Comparison of ENCODE assay signal across 8 mouse cellular contexts in the genomic region with DNA sequence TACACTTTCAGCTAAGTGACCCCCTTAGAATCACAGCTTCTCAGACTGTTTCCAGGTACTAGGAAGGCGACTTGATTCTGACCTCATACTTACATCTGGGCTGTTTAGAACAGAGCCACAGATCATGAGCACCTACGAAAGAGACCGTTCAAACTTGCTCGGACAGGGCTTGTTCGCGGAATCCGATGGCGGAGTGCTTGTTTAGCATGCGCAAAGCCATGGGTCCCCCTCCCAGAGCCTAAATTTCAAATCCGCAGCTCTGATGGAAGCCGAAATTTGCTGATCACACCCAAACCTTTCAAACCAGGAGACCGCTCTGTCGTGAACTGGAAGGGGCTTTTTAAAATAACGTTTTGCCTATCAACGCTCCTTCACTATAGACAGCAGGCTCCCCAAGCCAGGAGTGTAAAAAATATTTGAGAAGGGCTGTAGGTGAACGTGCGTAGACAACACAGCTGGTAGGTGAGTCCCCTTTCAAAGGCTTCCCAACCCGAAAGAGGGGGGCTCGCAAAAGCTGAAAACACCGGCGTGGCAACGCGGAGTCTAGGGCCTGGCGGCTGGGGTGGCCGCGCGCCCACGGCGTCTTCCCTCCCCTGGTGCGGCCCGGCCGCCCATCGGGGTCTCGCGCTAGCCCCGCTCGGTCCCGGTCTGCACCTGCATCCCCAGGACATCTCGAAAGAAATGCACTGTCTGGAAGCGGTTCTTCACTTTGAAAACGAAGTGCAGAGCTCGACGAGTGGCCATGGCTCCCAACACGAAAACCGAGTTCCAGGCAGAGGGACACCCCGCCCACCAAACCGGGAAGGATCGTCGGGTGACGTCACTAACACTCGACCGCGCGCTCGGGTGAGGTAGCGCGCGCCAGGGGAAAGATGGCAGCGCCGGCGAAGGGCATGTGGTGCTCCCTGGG. TPM values are rescaled to one million over a fixed set of nuclear protein-coding genes. Genes with fewer than 3 reads are reported as not detected.
A peak's percentile ranks its signal among the peaks of the same experiment; 100 is the strongest.
DNase-seq lines count a peak whose midpoint lies in the region; ATAC-seq and TF ChIP-seq lines count a peak whose summit lies in the region.

A gene (plus strand): TSS at position 815 of the 910 bp plus-strand sequence.
A gene (minus strand): TSS at position 825 of the 910 bp plus-strand sequence.

- ATAC-seq in forebrain, embryonic 11.5 days (replicated peaks; ENCODE audit: low FRiP score), result peak; percentile 89
- ATAC-seq in heart, postnatal 0 days (ENCODE audit: insufficient read depth, low read depth), result peak; percentile 92
- peak; percentile 91 for ATAC-seq in liver, embryonic 16.5 days (ENCODE audit: low read depth)
- ATAC-seq in neural tube, embryonic 13.5 days (ENCODE audit: low read depth), result peak; percentile 92

- peak; percentile 69 for TF ChIP-seq POLR2A in testis, adult 2 months (IDR thresholded peaks at IDR 0.05; ENCODE audit: control insufficient read depth, low read depth, low read length)

- under 1% methylated on average over 58 of the region's 61 CpGs for WGBS in forebrain, embryonic 11.5 days
- under 1% methylated on average over 61 of the region's 61 CpGs for WGBS in heart, postnatal 0 days
- WGBS in liver, embryonic 16.5 days (ENCODE audit: insufficient replicate concordance), result under 1% methylated on average over 61 of the region's 61 CpGs
- under 1% methylated on average over 61 of the region's 61 CpGs for WGBS in neural tube, embryonic 13.5 days

- DNase-seq in CD8-positive naive resting alpha-beta T cell, adult 2 months (ENCODE audit: low read depth in 2 of 2, low spot score in 2 of 2), result peak; percentile 75 to 84
- peak; percentile 82 for DNase-seq in c-Kit-positive CD71-negative TER-119-negative erythroid progenitor cells, embryonic 14.5 days (ENCODE audit: low read depth)
- peak; percentile 96 for DNase-seq in forebrain, embryonic 11.5 days (ENCODE audit: low spot score)
- peak; percentile 86 for DNase-seq in heart, postnatal 0 days (ENCODE audit: low spot score)
- peak; percentile 96 for DNase-seq in kidney, postnatal 4 days

- peak within 1 kb of the TSS; percentile 81 for H3K4me2 ChIP-seq in forebrain, embryonic 11.5 days (ENCODE audit: low read depth, low read length, severe bottlenecking)
- peak within 1 kb of the TSS; percentile 94 for H3K4me2 ChIP-seq in heart, postnatal 0 days (ENCODE audit: low read depth, low read length)
- peak within 1 kb of the TSS; percentile 87 for H3K4me2 ChIP-seq in liver, embryonic 16.5 days (ENCODE audit: low read depth, low read length)
- peak within 1 kb of the TSS; percentile 76 for H3K4me2 ChIP-seq in neural tube, embryonic 13.5 days

- no peaks in the 10 kb centered on the region for H3K27me3 ChIP-seq in forebrain, embryonic 11.5 days (ENCODE audit: control insufficient read depth, insufficient read depth, low read length)
- no peaks in the 10 kb centered on the region for H3K27me3 ChIP-seq in heart, postnatal 0 days (ENCODE audit: control insufficient read depth, insufficient read depth, low read length)
- no peaks in the 10 kb centered on the region for H3K27me3 ChIP-seq in liver, embryonic 16.5 days (ENCODE audit: control insufficient read depth, insufficient read depth, low read depth, low read length)
- H3K27me3 ChIP-seq in neural tube, embryonic 13.5 days, result no peaks in the 10 kb centered on the region
- H3K27me3 ChIP-seq in testis, adult 2 months (ENCODE audit: control insufficient read depth, insufficient read depth, low read length), result no peaks in the 10 kb centered on the region

- no peak for TF ChIP-seq CTCF in heart, postnatal 0 days (IDR thresholded peaks at IDR 0.05; ENCODE audit: low read depth)
- no peak for TF ChIP-seq CTCF in testis, adult 2 months (IDR thresholded peaks at IDR 0.05; ENCODE audit: control insufficient read depth, insufficient read depth, insufficient replicate concordance, low read depth, low read length)

- H3K4me3 ChIP-seq in forebrain, embryonic 11.5 days (ENCODE audit: low read depth, low read length), result peak within 1 kb of the TSS; percentile 84
- peak within 1 kb of the TSS; percentile 74 for H3K4me3 ChIP-seq in heart, postnatal 0 days (ENCODE audit: low read depth, low read length)
- H3K4me3 ChIP-seq in liver, embryonic 16.5 days (ENCODE audit: low read depth, low read length), result peak within 1 kb of the TSS; percentile 78
- peak within 1 kb of the TSS; percentile 72 for H3K4me3 ChIP-seq in neural tube, embryonic 13.5 days
- peak within 1 kb of the TSS; percentile 100 for H3K4me3 ChIP-seq in testis, adult 2 months (ENCODE audit: control insufficient read depth, low read depth, low read length)

- TF ChIP-seq EP300 in heart, postnatal 0 days (IDR thresholded peaks at IDR 0.05; ENCODE audit: low read depth), result no peak

- no peak within 1 kb of the TSS for H3K27ac ChIP-seq in forebrain, embryonic 11.5 days (ENCODE audit: low read depth, low read length)
- peak within 1 kb of the TSS; percentile 72 for H3K27ac ChIP-seq in heart, postnatal 0 days (ENCODE audit: low read depth)
- 0 out of 2 replicates have a peak within 1 kb of the TSS, but pooled peaks have one; percentile 12 for H3K27ac ChIP-seq in liver, embryonic 16.5 days (ENCODE audit: low read length)
- H3K27ac ChIP-seq in neural tube, embryonic 13.5 days (replicated peaks), result peak within 1 kb of the TSS; percentile 86
- H3K27ac ChIP-seq in testis, adult 2 months (ENCODE audit: control insufficient read depth, insufficient read depth, low read depth, low read length), result peak within 1 kb of the TSS; percentile 79

- H3K36me3 ChIP-seq in forebrain, embryonic 11.5 days (ENCODE audit: control insufficient read depth, insufficient read depth, low read length), result no peaks in the 10 kb centered on the region
- H3K36me3 ChIP-seq in heart, postnatal 0 days (replicated peaks; ENCODE audit: control insufficient read depth, insufficient read depth, low read length), result peaks cover 16% of the 10 kb centered on the region
- no peaks in the 10 kb centered on the region for H3K36me3 ChIP-seq in liver, embryonic 16.5 days (ENCODE audit: control insufficient read depth, insufficient read depth)
- peaks cover 24% of the 10 kb centered on the region for H3K36me3 ChIP-seq in neural tube, embryonic 13.5 days
- peaks cover 1% of the 10 kb centered on the region; the same call in 1 of the 2 replicates for H3K36me3 ChIP-seq in testis, adult 2 months (ENCODE audit: control insufficient read depth, insufficient read depth, low read length)

- no peaks in the 10 kb centered on the region for H3K9me3 ChIP-seq in forebrain, embryonic 11.5 days (ENCODE audit: control insufficient read depth, low read length)
- H3K9me3 ChIP-seq in heart, postnatal 0 days (replicated peaks; ENCODE audit: control insufficient read depth, low read length), result no peaks in the 10 kb centered on the region
- no peaks in the 10 kb centered on the region for H3K9me3 ChIP-seq in liver, embryonic 16.5 days (replicated peaks; ENCODE audit: control insufficient read depth, low read length)
- H3K9me3 ChIP-seq in neural tube, embryonic 13.5 days, result no peaks in the 10 kb centered on the region

- peaks cover 3% of the 10 kb centered on the region for H3K4me1 ChIP-seq in forebrain, embryonic 11.5 days (replicated peaks; ENCODE audit: control insufficient read depth, insufficient read depth, low read length)
- peaks cover 19% of the 10 kb centered on the region for H3K4me1 ChIP-seq in heart, postnatal 0 days (ENCODE audit: control insufficient read depth, insufficient read depth)
- H3K4me1 ChIP-seq in liver, embryonic 16.5 days (ENCODE audit: control insufficient read depth, low read depth, low read length), result peaks cover 10% of the 10 kb centered on the region
- peaks cover 33% of the 10 kb centered on the region for H3K4me1 ChIP-seq in neural tube, embryonic 13.5 days (replicated peaks)
- H3K4me1 ChIP-seq in testis, adult 2 months (ENCODE audit: control insufficient read depth, insufficient read depth, low read length), result peaks cover 8% of the 10 kb centered on the region

- peak within 1 kb of the TSS; percentile 81 for H3K9ac ChIP-seq in forebrain, embryonic 11.5 days (ENCODE audit: low read length)
- peak within 1 kb of the TSS; percentile 82 for H3K9ac ChIP-seq in heart, postnatal 0 days (replicated peaks; ENCODE audit: low read depth, low read length)
- peak within 1 kb of the TSS; percentile 85 for H3K9ac ChIP-seq in liver, embryonic 16.5 days (ENCODE audit: low read depth, low read length)
- H3K9ac ChIP-seq in neural tube, embryonic 13.5 days, result peak within 1 kb of the TSS; percentile 88

RNA-seq across cellular contexts. Expression of the first gene that starts in this region (rescaled TPM):
- 18.6 and 20.7 TPM in 2 replicates for polyA plus RNA-seq in forebrain, embryonic 11.5 days (2014; fragmentation: Nextera tagmentation; extraction: Ambion mirVana)
- 21.3 and 39.5 TPM in 2 replicates for total RNA-seq in heart, postnatal 0 days (2014; rRNA removed; ENCODE audit: low replicate concordance)
- 27.6 and 31.8 TPM in 2 replicates for polyA plus RNA-seq in heart, postnatal 0 days (2015; fragmentation: Nextera tagmentation; extraction: Ambion mirVana)
- polyA plus RNA-seq in liver, embryonic 16.5 days (2015; fragmentation: Nextera tagmentation; extraction: Ambion mirVana), result 11.9 and 12.5 TPM in 2 replicates
- 19.7 and 20.8 TPM in 2 replicates for polyA plus RNA-seq in neural tube, embryonic 13.5 days (2015; fragmentation: Nextera tagmentation; extraction: Ambion mirVana)
- polyA plus RNA-seq in testis, adult 2 months (2012; rRNA removed), result 3.0 and 4.3 TPM in 2 replicates

RNA-seq across cellular contexts. Expression of the second gene that starts in this region (rescaled TPM):
- polyA plus RNA-seq in forebrain, embryonic 11.5 days (2014; fragmentation: Nextera tagmentation; extraction: Ambion mirVana), result 122 and 125 TPM in 2 replicates
- 30.6 and 44.8 TPM in 2 replicates for total RNA-seq in heart, postnatal 0 days (2014; rRNA removed; ENCODE audit: low replicate concordance)
- polyA plus RNA-seq in heart, postnatal 0 days (2015; fragmentation: Nextera tagmentation; extraction: Ambion mirVana), result 102 and 104 TPM in 2 replicates
- 47.4 and 50.3 TPM in 2 replicates for polyA plus RNA-seq in liver, embryonic 16.5 days (2015; fragmentation: Nextera tagmentation; extraction: Ambion mirVana)
- polyA plus RNA-seq in neural tube, embryonic 13.5 days (2015; fragmentation: Nextera tagmentation; extraction: Ambion mirVana), result 108 and 112 TPM in 2 replicates
- 9.4 and 10.6 TPM in 2 replicates for polyA plus RNA-seq in testis, adult 2 months (2012; rRNA removed)
